Mouse (Mus musculus) urinary bladder, postnatal 10 days (tissue): ENCODE data around the gene Prss41.
A peak's percentile ranks its signal among the peaks of the same experiment; 100 is the strongest.

Source experiments
- DNase-seq: peaks from one replicate; pipeline ENCODE4 v3.0.0; 2022; ENCODE audit warnings: low spot score

The Prss41 gene

GRCm38 (mm10) chr17:23825591-23825990, 18.4 kb downstream of the Prss41 start:
- no peak for DNase-seq

- no peak for DNase-seq
These were observed 20.4 kb downstream of the Prss41 start for GRCm38 (mm10) chr17:23823614-23824013.

DNA sequence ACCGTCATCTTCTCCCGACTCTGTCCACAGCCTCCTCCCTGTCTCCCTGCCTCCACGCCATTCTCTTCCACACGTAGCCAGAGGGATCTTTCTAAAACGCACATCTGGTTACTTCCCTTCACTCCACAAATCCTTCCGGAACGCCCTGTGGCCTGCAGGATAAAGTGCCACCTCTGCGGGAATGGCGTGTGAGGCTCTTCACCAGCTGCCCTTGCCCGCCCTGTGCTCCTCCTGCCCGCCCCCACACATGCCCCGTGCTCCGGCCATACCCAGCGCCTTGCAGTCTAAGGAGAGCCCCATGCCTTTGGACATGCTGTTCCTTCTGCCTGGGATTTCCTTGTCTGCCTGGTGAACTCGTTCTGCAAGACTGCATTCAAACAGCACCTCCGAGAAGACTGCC, 21.0 kb downstream of the Prss41 start:
- DNase-seq, result no peak

- no peak for DNase-seq
These were observed 21.9 kb downstream of the Prss41 start for GRCm38 (mm10) chr17:23822094-23822493.

DNA sequence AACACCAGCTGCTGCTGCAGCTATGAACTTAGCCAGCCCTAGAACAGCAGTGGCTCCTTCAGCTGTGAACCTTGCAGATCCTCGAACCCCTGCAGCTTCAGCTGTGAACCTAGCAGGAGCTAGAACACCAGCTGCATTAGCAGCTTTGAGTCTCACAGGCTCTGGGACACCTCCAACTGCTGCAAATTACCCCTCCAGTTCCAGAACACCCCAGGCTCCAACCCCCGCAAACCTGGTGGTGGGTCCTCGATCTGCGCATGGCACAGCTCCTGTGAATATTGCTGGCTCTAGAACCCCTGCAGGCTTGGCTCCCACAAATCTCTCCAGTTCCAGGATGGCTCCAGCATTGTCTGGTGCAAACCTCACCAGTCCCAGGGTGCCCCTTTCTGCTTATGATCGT, 23.2 kb downstream of the Prss41 start:
- no peak for DNase-seq

DNA sequence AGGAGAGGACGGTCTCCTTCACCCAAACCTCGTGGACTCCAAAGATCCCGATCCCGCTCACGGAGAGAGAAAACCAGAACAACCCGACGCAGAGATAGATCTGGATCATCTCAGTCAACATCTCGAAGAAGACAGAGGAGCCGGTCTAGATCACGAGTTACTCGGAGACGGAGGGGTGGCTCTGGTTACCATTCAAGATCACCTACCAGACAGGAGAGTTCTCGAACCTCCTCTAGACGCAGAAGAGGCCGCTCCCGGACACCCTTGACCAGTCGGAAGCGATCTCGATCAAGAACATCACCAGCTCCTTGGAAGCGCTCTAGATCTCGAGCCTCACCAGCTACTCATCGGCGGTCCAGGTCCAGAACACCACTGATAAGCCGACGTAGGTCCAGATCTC, 24.7 kb downstream of the Prss41 start:
- DNase-seq, result no peak

- DNase-seq, result no peak
These were observed 25.4 kb downstream of the Prss41 start for GRCm38 (mm10) chr17:23818579-23818978.

- no peak for DNase-seq
These were observed 28.3 kb downstream of the Prss41 start for GRCm38 (mm10) chr17:23815641-23816040.

- DNase-seq, result no peak
These were observed 36.1 kb downstream of the Prss41 start for GRCm38 (mm10) chr17:23807918-23808317.

DNA sequence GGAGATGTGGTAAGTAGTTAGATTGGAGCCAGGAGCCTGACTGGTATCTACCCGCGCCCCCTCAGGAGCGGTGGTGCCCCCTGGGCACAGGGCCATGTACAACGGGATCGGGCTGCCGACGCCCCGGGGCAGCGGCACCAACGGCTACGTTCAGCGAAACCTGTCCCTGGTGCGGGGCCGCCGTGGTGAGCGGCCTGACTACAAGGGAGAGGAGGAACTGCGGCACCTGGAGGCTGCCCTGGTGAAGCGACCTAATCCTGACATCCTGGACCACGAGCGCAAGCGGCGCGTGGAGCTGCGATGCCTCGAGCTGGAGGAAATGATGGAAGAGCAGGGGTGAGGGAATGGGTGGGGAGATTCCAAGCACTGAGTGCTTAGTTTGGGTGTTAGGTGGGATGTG, 37.1 kb downstream of the Prss41 start:
- DNase-seq, result no peak

GRCm38 (mm10) chr17:23804426-23805085, 39.4 kb downstream of the Prss41 start:
- DNase-seq, result no peak

- DNase-seq, result peak; percentile 46
These were observed 40.5 kb downstream of the Prss41 start for GRCm38 (mm10) chr17:23803366-23804041.

DNA sequence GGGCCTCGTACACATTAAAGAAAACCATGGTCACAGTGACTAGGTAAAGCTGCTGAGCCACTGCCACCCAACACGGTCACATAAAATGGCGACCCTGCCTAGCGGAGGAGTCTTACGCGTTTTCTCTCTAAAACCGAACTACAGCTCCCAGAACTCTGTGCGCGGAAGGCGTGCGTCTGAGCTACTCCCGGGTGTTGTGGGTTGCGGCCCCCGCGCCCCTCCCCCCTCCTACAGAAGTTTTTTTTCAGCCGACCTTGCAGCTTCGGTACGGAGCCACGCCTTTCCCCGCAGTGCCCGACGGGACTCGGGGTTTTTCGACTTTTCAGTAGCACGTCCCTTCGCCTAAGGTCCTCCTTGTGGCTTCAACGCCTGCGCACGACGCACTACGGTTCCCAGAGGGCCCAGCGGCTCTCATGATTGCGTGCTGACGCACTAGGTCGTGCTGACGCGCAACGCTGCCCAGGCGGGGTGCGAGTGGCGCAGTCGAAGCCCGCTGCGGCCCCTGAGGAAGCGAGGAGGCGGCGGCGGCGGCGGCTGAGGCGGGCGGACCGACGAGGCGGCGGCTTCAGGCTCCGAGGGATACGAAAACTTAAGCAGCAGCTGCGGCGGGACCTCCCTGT, 41.1 kb downstream of the Prss41 start:
- DNase-seq, result peak; percentile 91

- no peak for DNase-seq
These were observed 42.3 kb downstream of the Prss41 start for GRCm38 (mm10) chr17:23801627-23802026.

DNA sequence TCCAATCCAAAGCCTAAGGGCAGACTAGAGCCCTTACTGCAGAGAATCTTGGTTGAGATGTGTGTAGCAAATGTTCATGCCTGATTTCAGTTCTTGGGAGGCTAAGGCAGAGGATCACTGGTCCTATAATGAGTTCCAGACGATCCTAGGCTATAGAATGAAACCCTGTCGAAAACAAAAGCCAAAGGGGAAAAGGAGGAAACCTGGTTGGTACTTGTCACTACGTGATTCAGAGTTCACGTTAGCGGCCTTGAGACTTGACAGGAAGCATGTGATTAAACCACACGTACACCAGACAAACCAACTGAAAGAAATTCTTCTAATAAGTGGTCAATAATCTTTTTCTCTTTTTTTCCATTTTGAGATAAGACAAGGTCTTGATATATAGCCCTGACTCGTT, 46.7 kb downstream of the Prss41 start:
- no peak for DNase-seq

- DNase-seq, result no peak
These were observed 48.6 kb downstream of the Prss41 start for GRCm38 (mm10) chr17:23795323-23795722.

DNA sequence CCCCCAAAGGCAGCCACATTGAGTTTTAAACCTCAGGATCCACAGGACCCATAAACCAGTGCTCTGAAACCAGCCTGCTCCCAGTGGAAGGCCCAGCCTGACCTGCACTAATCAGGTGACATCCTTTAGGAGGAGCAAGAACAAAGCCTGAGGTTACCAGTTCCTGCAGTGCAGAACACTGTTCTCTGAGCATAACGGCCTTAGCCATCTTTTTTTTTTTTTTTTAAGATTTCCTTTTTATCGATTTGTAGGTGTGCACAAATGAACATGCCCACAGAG, 53.0 kb downstream of the Prss41 start:
- DNase-seq, result no peak

DNA sequence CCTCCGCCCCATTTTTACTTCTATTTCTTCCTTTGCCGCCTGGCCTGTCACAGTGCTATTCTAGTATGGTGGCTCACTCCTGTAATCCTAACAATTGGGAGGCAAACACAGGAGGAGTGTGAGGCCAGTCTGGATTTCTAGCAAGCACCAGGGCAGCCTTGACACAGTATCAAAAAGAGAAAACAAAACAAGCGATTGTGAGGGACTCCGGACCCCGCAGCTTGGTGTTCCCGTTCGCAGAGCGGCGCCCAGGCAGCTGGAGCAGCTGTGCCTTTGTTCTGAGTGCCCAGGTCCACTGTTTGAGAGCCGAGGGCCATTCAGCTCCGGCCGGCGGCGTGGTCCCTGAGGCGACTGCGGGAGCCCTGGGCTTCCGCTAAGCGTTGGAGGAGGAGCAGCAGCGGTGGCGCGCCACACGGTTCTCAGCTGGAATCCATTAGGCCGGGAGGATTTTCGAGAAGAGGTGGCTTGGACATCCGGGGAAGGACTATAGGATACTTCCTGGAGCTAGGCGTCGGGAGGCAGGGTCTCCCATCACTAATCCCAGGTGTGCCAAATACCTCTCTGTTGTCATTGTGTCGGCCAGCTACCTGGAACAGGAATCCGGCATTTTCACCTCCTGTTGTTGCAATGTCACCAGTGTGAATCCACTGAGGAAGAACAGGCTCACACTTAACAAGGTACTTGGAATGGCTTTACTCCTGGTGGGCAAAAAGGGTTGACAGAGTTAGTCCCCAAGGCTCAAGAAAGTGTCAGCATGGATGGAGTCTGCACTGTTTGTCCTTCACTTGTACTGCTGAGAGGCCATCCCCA, 53.5 kb downstream of the Prss41 start, which contains the start of gene Srrm2:
Srrm2 (plus strand) TSS at position 264 of the 810 bp plus-strand sequence.
- DNase-seq, result no peak

DNA sequence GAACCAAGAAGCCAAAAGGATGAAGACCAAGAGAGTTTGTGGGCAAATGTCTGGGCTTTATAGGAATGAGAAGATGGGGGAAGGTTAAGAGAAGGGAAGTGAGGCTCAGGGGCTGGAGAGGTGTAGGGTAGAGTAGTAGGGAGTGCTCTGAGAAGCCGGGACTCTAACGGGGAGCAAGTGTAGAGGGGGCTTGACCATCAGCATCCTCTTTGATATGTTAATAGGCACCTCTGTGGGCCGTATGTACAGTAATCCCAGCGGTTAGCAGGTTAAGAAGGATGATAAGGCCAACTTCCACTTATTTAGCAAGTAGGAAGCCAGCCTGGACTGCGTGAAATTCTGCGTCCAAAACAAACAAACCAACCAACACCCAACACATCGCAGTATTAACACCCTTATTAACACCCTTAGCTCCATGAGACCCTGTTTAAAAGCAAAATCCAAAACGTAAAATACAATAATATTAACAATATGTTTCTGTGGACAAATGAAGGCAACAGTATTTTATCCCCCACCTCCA, 54.2 kb downstream of the Prss41 start:
- no peak for DNase-seq

DNA sequence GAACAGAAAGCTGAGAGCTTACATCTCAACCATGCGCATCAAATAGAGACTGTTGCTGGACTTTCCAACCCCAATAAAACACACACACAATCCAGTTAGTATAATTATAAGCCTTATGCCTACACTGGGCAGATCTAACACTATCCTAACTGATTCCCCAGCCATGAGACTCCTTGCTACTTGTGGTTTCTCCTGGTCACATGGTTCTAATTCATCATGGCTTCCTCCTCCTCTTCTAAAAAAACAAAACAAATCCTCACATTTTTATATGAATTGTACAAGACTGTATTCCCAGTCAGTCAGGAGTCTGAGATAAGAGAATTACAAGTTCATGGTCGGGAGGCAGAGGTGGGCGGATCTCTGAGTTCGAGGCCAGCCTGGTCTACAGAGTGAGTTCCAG, 55.0 kb downstream of the Prss41 start:
- no peak for DNase-seq
